Mouse (Mus musculus): ENCODE data around the gene Pam. TPM values are rescaled to one million over a fixed set of nuclear protein-coding genes. Genes with fewer than 3 reads are reported as not detected.
A peak's percentile ranks its signal among the peaks of the same experiment; 100 is the strongest.

The Pam gene
- polyA plus RNA-seq, 1 experiment from 2014 or later, result 32.9 TPM

DNA sequence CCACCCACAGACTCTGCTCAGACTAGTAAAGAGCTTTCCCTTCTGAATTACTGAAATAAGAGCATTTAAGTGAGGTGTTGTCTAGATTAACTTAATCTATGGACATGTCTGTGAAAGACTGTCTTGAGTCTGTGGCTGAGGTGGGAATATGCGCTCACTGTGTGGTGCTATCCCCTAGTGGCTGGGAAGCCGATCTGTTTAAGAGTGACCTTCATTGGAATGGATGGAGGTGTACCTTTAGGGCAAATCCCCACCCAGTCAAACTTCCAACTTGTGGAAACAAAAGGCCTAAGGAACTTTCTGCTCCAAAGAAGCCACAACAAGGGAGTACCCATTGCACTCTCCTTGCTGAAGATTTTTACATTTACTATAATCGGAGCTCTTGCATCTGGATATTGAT, 301.3 kb downstream of the Pam start:
- Histone ChIP-seq H3K79me2 (ENCODE audit: inconsistent target) (no peaks in the 10 kb centered on the region), H3K27ac (no peak overlapping the region), H3K4me3 (ENCODE audit: inconsistent target) (no peak overlapping the region), H3K36me3 (ENCODE audit: inconsistent target) (no peaks in the 10 kb centered on the region)
- 91% methylated on average over 3 of the region's 3 CpGs for WGBS (ENCODE audit: missing documents)

DNA sequence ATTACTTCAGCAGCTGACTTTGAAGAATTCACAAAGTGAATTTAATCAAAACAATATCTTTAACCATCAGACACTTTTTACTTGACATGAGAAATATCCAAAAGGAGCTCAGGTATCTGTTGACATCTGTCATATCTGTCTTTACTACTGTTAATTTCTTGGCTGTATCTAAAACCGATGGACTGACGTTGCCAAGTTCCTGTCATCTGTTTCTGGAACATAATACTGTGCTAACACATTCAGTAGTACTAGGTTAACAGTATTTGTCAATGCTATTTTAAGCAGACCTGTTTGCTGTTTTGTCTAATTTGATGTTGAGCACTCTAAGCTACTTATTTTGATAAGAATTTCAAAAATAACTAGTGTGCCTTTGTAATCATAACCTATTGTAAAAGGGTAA, 307.0 kb downstream of the Pam start:
- H3K4me3 ChIP-seq (ENCODE audit: inconsistent target), result no peak overlapping the region
- no peaks in the 10 kb centered on the region for H3K36me3 ChIP-seq (ENCODE audit: inconsistent target)
- WGBS (ENCODE audit: missing documents), result 94% methylated on average over 2 of the region's 2 CpGs
- no peak overlapping the region for H3K27ac ChIP-seq
- no peaks in the 10 kb centered on the region for H3K79me2 ChIP-seq (ENCODE audit: inconsistent target)

- no peak overlapping the region for H3K4me3 ChIP-seq (ENCODE audit: inconsistent target)
- H3K36me3 ChIP-seq (ENCODE audit: inconsistent target), result no peaks in the 10 kb centered on the region
- H3K27ac ChIP-seq, result no peak overlapping the region
- 91% methylated on average over 3 of the region's 3 CpGs for WGBS (ENCODE audit: missing documents)
- no peaks in the 10 kb centered on the region for H3K79me2 ChIP-seq (ENCODE audit: inconsistent target)
Observed at GRCm38 (mm10) chr1:97787674-97788073, 307.8 kb downstream of the Pam start.

GRCm38 (mm10) chr1:97785685-97786393, 309.6 kb downstream of the Pam start:
- no peak overlapping the region for H3K27ac ChIP-seq
- 94% methylated on average over 10 of the region's 11 CpGs for WGBS (ENCODE audit: missing documents)
- no peaks in the 10 kb centered on the region for H3K36me3 ChIP-seq (ENCODE audit: inconsistent target)

GRCm38 (mm10) chr1:97784928-97785327, 310.5 kb downstream of the Pam start:
- H3K79me2 ChIP-seq (ENCODE audit: inconsistent target), result no peaks in the 10 kb centered on the region
- WGBS (ENCODE audit: missing documents), result 93% methylated on average over 7 of the region's 7 CpGs
- no peak overlapping the region for H3K27ac ChIP-seq
- no peaks in the 10 kb centered on the region for H3K36me3 ChIP-seq (ENCODE audit: inconsistent target)
- H3K4me3 ChIP-seq (ENCODE audit: inconsistent target), result no peak overlapping the region

More at GRCm38 (mm10) chr1:97785685-97786393, 309.6 kb downstream of the Pam start:
- no peak overlapping the region for H3K4me3 ChIP-seq (ENCODE audit: inconsistent target)
- H3K79me2 ChIP-seq (ENCODE audit: inconsistent target), result no peaks in the 10 kb centered on the region

GRCm38 (mm10) chr1:97781674-97782073, 313.8 kb downstream of the Pam start:
- H3K27ac ChIP-seq, result no peak overlapping the region
- WGBS (ENCODE audit: missing documents), result 37% methylated on average over 7 of the region's 7 CpGs
- no peak overlapping the region for H3K4me3 ChIP-seq (ENCODE audit: inconsistent target)
- H3K79me2 ChIP-seq (ENCODE audit: inconsistent target), result no peaks in the 10 kb centered on the region
- no peaks in the 10 kb centered on the region; the same call in 1 of the 2 replicates for H3K36me3 ChIP-seq (ENCODE audit: inconsistent target)

DNA sequence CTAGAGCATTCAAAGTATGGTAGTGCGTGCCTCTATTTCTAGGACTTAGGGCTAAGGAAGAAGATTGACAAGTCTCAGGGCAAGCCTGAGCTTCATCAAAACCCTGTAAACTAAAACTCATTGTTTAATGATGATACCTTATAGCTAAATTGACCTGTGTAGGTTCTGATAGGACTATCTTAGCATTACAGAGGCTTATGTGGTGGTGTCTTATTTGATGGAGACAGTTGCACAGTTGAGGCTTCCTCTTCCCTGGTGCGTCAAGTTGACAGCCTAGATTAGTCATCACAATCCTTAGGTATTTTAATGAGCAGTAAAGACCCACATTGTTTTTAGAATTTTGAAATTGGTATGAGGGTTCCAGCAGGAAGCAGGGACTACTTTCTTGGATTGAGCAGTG, 321.5 kb downstream of the Pam start:
- Histone ChIP-seq H3K36me3 (ENCODE audit: inconsistent target) (no peaks in the 10 kb centered on the region; the same call in 1 of the 2 replicates), H3K27ac (no peak overlapping the region), H3K79me2 (ENCODE audit: inconsistent target) (peaks cover 39% of the 10 kb centered on the region), H3K4me3 (ENCODE audit: inconsistent target) (no peak overlapping the region)
- 85% methylated on average over 2 of the region's 2 CpGs for WGBS (ENCODE audit: missing documents)

DNA sequence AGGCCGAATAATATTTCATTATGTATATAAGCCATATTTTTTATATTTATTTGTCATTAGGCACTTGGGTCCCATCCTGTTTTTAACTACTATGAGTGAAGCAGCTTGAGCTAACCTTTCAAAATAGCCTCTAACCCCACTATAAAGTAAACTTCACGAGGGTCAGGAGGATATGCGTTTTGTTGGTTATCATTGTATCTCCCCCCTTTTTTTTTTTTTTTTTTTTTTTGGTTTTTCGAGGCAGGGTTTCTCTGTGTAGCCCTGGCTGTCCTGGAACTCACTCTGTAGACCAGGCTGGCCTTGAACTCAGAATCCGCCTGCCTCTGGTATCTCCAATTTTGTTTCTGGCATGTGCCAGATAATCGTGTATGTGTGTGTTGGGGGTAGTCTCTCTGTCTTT, 322.1 kb downstream of the Pam start:
- Histone ChIP-seq H3K4me3 (ENCODE audit: inconsistent target) (no peak overlapping the region), H3K79me2 (ENCODE audit: inconsistent target) (peaks cover 45% of the 10 kb centered on the region), H3K27ac (no peak overlapping the region), H3K36me3 (ENCODE audit: inconsistent target) (no peaks in the 10 kb centered on the region; the same call in 1 of the 2 replicates)
- WGBS (ENCODE audit: missing documents), result 92% methylated on average over 2 of the region's 6 CpGs

DNA sequence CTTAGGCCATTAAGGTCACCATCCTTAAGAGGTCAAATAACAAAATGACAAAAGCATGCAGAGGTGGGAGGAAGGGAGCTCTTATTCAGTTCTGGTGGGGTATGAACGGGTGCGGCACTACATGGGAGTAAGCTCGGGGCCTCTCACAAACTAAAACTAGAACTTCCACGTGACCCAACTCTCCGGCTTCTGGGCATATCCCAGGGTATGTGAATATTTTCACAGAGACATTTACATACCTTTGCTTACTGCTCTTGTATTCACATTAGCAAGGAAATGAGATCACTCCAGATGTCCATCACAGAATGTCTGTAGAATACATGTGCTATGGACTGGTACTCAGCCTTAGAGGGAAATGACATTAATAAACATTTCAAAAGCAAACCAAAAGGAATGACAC, 323.7 kb downstream of the Pam start:
- H3K36me3 ChIP-seq (ENCODE audit: inconsistent target), result no peaks in the 10 kb centered on the region; the same call in 1 of the 2 replicates
- no peak overlapping the region for H3K27ac ChIP-seq
- peaks cover 61% of the 10 kb centered on the region for H3K79me2 ChIP-seq (ENCODE audit: inconsistent target)
- WGBS (ENCODE audit: missing documents), result 90% methylated on average over 5 of the region's 5 CpGs
- H3K4me3 ChIP-seq (ENCODE audit: inconsistent target), result no peak overlapping the region

- Histone ChIP-seq H3K79me2 (ENCODE audit: inconsistent target) (peaks cover 67% of the 10 kb centered on the region), H3K4me3 (ENCODE audit: inconsistent target) (peak overlapping the region; percentile 95), H3K36me3 (ENCODE audit: inconsistent target) (no peaks in the 10 kb centered on the region), H3K27ac (peak overlapping the region; percentile 78)
- 39% methylated on average over 7 of the region's 7 CpGs for WGBS (ENCODE audit: missing documents)
Observed at GRCm38 (mm10) chr1:97771118-97771517, 324.3 kb downstream of the Pam start.

DNA sequence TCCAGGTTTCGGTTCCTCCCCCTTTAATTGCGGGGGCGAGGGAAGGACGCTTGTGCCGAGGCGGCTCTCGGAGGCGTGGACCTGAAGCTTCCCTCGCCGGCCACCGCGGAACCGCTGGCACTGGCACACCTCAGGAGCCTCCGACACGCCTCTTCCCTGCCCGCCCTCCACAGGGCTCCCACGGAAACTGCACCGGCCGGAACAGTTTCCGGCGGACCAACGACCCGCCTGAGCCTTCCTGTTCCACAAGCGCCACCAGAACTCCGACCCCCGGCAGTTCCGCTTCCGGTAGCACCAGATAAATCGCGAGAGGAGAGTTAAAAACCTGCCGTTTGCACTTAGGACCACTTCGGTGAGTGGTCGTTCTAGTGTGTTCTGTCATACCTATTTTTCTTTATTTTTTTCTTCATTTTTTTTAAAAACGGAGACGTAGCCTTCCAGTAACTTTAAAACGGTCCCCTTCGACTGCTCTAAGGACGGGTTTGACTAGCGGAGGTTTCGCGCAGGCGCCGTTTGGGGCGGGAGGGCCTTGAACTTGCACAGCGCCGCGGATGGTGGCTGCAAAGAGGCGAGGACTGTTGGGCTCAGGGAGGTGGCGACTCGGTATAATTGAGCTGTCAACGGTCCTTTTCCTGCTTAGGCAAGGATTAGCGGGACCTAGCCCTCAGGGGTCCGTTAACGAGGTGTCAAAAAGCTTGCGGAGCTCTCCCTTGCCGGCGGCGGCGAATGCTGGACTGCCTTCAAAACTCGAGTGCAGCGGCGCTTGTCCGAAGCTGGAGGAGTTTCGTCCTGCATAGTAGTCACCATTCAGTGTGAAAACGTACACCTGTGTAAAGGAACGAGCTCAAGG, 325.3 kb downstream of the Pam start, which contains the start of the genes Gin1 and Ppip5k2:
TSS of gene Gin1 (plus strand) at position 269 of the 850 bp plus-strand sequence.
TSS of gene Ppip5k2 (minus strand) at position 508 of the 850 bp plus-strand sequence.
- Histone ChIP-seq H3K36me3 (ENCODE audit: inconsistent target) (no peaks in the 10 kb centered on the region), H3K4me3 (ENCODE audit: inconsistent target) (peak within 1 kb of the TSS; percentile 95), H3K27ac (peak within 1 kb of the TSS; percentile 78), H3K79me2 (ENCODE audit: inconsistent target) (peaks cover 77% of the 10 kb centered on the region)
- WGBS (ENCODE audit: missing documents), result 1% methylated on average over 66 of the region's 66 CpGs

GRCm38 (mm10) chr1:97769294-97769903, 326.0 kb downstream of the Pam start:
- Histone ChIP-seq H3K4me3 (ENCODE audit: inconsistent target) (peak overlapping the region; percentile 95), H3K79me2 (ENCODE audit: inconsistent target) (peaks cover 84% of the 10 kb centered on the region), H3K27ac (peak overlapping the region; percentile 57), H3K36me3 (ENCODE audit: inconsistent target) (no peaks in the 10 kb centered on the region)
- 2% methylated on average over 40 of the region's 40 CpGs for WGBS (ENCODE audit: missing documents)

- Histone ChIP-seq H3K36me3 (ENCODE audit: inconsistent target) (no peaks in the 10 kb centered on the region), H3K79me2 (ENCODE audit: inconsistent target) (peaks cover 87% of the 10 kb centered on the region), H3K27ac (peak overlapping the region; percentile 57), H3K4me3 (ENCODE audit: inconsistent target) (peak overlapping the region; percentile 95)
- 4% methylated on average over 5 of the region's 7 CpGs for WGBS (ENCODE audit: missing documents)
Observed at GRCm38 (mm10) chr1:97768906-97769293, 326.5 kb downstream of the Pam start.

DNA sequence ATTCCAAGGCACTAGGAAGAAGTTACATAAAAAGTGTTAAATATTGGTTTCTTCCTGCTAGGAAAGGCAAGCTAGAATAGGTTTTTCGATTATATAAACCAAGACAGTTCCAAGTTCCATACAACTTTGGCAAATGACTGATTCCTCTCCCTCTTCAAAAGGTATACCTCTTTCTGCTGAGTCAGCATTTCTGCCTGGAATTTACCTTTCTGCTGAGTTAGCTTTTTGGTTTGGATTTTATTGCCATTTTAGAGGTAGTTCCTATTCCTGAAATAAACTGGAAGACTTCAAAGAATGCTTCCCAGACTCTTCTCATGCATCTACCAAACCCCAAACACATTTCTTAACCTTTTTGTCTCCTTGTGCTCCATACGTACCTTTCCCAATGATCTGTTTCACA, 327.4 kb downstream of the Pam start:
- H3K4me3 ChIP-seq (ENCODE audit: inconsistent target), result peak overlapping the region; percentile 95; the same call in 1 of the 2 replicates
- H3K79me2 ChIP-seq (ENCODE audit: inconsistent target), result peaks cover 89% of the 10 kb centered on the region
- no peaks in the 10 kb centered on the region for H3K36me3 ChIP-seq (ENCODE audit: inconsistent target)
- WGBS (ENCODE audit: missing documents), result 92% methylated on average over 2 of the region's 2 CpGs
- no peak overlapping the region for H3K27ac ChIP-seq
